Mouse (Mus musculus) myocyte (in vitro differentiated cells): ENCODE data around the gene Sh3pxd2a.

Source experiments
- CEBPB ChIP-seq: IDR thresholded peaks from 2 replicates; pipeline ENCODE4 v1.6.1; 2011; ENCODE audit warnings: mild to moderate bottlenecking, moderate library complexity; ENCODE audit not compliant: poor library complexity, insufficient read depth, severe bottlenecking
- E2F4 ChIP-seq: IDR thresholded peaks from one replicate; pipeline ENCODE4 v1.6.1; 2011; ENCODE audit warnings: mild to moderate bottlenecking, control low read depth, moderate library complexity; ENCODE audit not compliant: insufficient read depth
- POLR2A ChIP-seq: IDR thresholded peaks from one replicate; pipeline ENCODE4 v1.6.1; 2011; ENCODE audit warnings: low read depth, mild to moderate bottlenecking, control low read depth, moderate library complexity; ENCODE audit not compliant: insufficient read length
- POLR2AphosphoS2 ChIP-seq: IDR thresholded peaks from one replicate; pipeline ENCODE4 v1.6.1; 2011; ENCODE audit warnings: low read depth, control low read depth; ENCODE audit not compliant: insufficient read length
- SRF ChIP-seq: IDR thresholded peaks from one replicate; pipeline ENCODE4 v1.6.1; 2011; ENCODE audit warnings: low read depth; ENCODE audit not compliant: control insufficient read depth, insufficient read length
- TCF12 ChIP-seq: IDR thresholded peaks from one replicate; pipeline ENCODE4 v1.6.1; 2011; ENCODE audit warnings: mild to moderate bottlenecking, control low read depth; ENCODE audit not compliant: poor library complexity, insufficient read depth, severe bottlenecking
- USF1 ChIP-seq: IDR thresholded peaks from one replicate; pipeline ENCODE4 v1.6.1; 2011; ENCODE audit warnings: low read depth, mild to moderate bottlenecking, control low read depth, moderate library complexity

DNA sequence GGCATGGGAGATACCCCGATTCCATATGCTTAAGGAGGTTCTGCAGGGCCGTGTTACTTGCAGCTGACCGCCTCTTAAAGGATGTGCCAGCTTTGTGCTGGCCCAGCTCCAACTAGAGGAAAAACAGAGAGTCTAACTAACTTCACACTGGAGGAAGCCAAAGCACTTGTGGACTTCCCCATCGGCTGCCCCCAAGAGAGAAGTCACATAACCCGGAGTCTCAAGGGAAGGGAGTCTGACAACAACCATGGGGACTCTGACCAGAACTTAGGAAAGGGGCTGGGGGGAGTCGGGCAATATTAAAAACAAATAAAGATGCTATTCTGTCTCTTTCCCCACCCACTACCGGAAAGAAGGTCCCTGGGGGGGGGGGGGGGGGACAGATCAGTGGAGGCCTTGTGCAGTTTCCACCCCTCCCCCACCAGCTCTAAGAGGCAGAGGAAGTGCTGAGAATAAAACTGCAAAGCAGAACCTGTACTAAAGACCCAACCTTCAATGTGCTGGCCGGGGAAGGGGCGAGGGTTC, 17.3 kb downstream of the Sh3pxd2a start:
- TF ChIP-seq POLR2A = no peak
- TF ChIP-seq USF1 = no peak
- no peak for TF ChIP-seq E2F4
- no peak for TF ChIP-seq SRF
- TF ChIP-seq TCF12 = no peak
- TF ChIP-seq POLR2AphosphoS2 = no peak
- no peak for TF ChIP-seq CEBPB
